Mouse (Mus musculus) erythroblast, embryonic 14.5 days (primary cell): ENCODE data around the gene Gp9.

Experiments
- GATA1 ChIP-seq: IDR thresholded peaks from 2 replicates; pipeline ENCODE4 v1.6.1; 2012; ENCODE audit warnings: low read length, inconsistent platforms, mixed read lengths
- TAL1 ChIP-seq: IDR thresholded peaks from 3 replicates; pipeline ENCODE4 v1.6.1; 2012; ENCODE audit warnings: low read length, inconsistent platforms, mixed read lengths

DNA sequence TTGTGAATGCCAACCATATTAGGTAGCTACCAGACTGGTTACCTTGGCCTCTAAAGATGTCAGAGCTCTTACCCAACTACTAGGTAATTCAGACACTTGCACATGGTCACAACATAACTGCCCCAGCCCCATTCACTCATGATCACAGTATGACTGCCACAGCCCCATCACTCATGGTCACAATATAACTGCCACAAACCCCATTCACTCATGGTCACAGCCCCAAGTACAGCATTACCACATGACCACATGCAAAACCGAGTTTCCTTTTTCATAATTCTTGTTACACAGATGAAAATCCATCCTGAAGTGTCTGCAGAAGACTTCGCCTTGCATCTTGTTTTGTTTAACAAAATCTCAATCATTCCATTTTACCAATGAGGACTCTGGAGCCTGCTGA is 29.8 kb upstream of the Gp9 start:
- TF ChIP-seq TAL1 (no peak), GATA1 (no peak)
